ENCODE assay signal across 15 mouse cellular contexts in the genomic region with DNA sequence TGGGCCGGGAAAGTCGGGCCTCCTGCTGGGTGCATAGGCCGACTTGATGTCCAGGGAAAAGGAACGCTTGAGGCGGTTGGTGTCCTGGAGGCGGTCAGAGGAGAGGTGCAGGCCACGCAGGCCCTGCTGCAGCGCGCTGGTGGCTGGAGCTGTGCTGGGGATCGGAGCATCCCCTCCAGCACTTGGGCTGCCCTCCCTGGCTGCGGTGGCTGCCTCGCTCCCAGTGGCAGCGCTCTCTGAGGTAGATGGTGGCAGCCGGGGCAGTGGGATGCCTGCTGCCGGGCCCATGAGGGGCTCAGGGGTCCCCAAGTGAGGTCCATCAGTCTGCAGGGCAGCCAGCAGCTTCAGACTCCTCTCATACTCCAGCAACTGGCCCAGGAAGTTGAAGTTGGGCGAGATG. TPM values are rescaled to one million over a fixed set of nuclear protein-coding genes. Genes with fewer than 3 reads are reported as not detected.
DNase-seq lines count a peak whose midpoint lies in the region; ATAC-seq and TF ChIP-seq lines count a peak whose summit lies in the region.
"Had no signal": no experiment of that assay in that cellular context is flagged by ENCODE, and none has a peak within 500 bp of the region (broad histone marks: within the 10 kb centered on the region; RNA-seq: fewer than 3 reads in every experiment).

No protein-coding gene starts in this region.

- intact Hi-C loops in left cerebral cortex, postnatal 10 days (cut with DNase I) = no loop called here

- DNase-seq in heart, postnatal 4 days = no peak
- no peak for DNase-seq in stomach, postnatal 0 days (ENCODE audit: low spot score)
- no peak for DNase-seq in limb, embryonic 11.5 days (ENCODE audit: low spot score)
- no peak for DNase-seq in retina, embryonic 14.5 days (ENCODE audit: low spot score)
- DNase-seq in thymus, postnatal 4 days = no peak
- DNase-seq in left cerebral cortex, postnatal 10 days (ENCODE audit: extremely low spot score in 1 of 2, low spot score in 2 of 2) = no peak
- DNase-seq: heart, adult 18-20 months; lung, adult 2 months had no signal

- H3K9me3 ChIP-seq in heart, embryonic 12.5 days (replicated peaks) = no peaks in the 10 kb centered on the region
- H3K9me3 ChIP-seq in stomach, embryonic 14.5 days (ENCODE audit: control insufficient read depth, low read depth, low read length) = no peaks in the 10 kb centered on the region
- H3K9me3 ChIP-seq in stomach, postnatal 0 days (ENCODE audit: control insufficient read depth, low read length) = no peaks in the 10 kb centered on the region
- no peaks in the 10 kb centered on the region for H3K9me3 ChIP-seq in limb, embryonic 11.5 days (ENCODE audit: control insufficient read depth, low read length)

- H3K9ac ChIP-seq in heart, embryonic 12.5 days = no peak overlapping the region; the same call in 1 of the 2 replicates
- H3K9ac ChIP-seq in stomach, embryonic 14.5 days (replicated peaks; ENCODE audit: low read depth, low read length) = no peak overlapping the region
- no peak overlapping the region for H3K9ac ChIP-seq in stomach, postnatal 0 days (ENCODE audit: low read length)
- H3K9ac ChIP-seq in limb, embryonic 11.5 days (ENCODE audit: low read length) = peak overlapping the region; percentile 52

- H3K4me2 ChIP-seq in heart, embryonic 12.5 days = peak overlapping the region; percentile 44; the same call in 1 of the 2 replicates
- H3K4me2 ChIP-seq in stomach, embryonic 14.5 days (replicated peaks; ENCODE audit: low read depth, low read length) = no peak overlapping the region; the same call in 1 of the 2 replicates
- H3K4me2 ChIP-seq in stomach, postnatal 0 days (replicated peaks; ENCODE audit: low read depth) = no peak overlapping the region
- peak overlapping the region; percentile 61 for H3K4me2 ChIP-seq in limb, embryonic 11.5 days (ENCODE audit: low read depth, severe bottlenecking)

- H3K4me1 ChIP-seq in heart, embryonic 12.5 days (replicated peaks) = peaks cover 52% of the 10 kb centered on the region
- H3K4me1 ChIP-seq in stomach, embryonic 14.5 days (ENCODE audit: control insufficient read depth, insufficient read depth, low read length) = peaks cover 12% of the 10 kb centered on the region; the same call in 1 of the 2 replicates
- peaks cover 3% of the 10 kb centered on the region; the same call in 1 of the 2 replicates for H3K4me1 ChIP-seq in stomach, postnatal 0 days (replicated peaks; ENCODE audit: control insufficient read depth, insufficient read depth)
- 0 out of 2 replicates have a peak, but pooled peaks cover 5% of the 10 kb centered on the region for H3K4me1 ChIP-seq in limb, embryonic 11.5 days (ENCODE audit: control insufficient read depth, insufficient read depth, low read length)

- ATAC-seq in heart, embryonic 12.5 days (ENCODE audit: insufficient number of reproducible peaks, low FRiP score) = no peak
- no peak for ATAC-seq in stomach, embryonic 14.5 days (ENCODE audit: insufficient number of reproducible peaks, insufficient read depth, low FRiP score, low read depth)
- ATAC-seq in stomach, postnatal 0 days (ENCODE audit: low FRiP score, low TSS enrichment) = no peak
- ATAC-seq in limb, embryonic 11.5 days (ENCODE audit: insufficient number of reproducible peaks, low FRiP score, low TSS enrichment, low read depth) = no peak
- ATAC-seq: forebrain, embryonic 16.5 days; inflammation-experienced regulatory T-cells, adult 6 months had no signal

- WGBS in heart, embryonic 12.5 days = 47% methylated on average over 16 of the region's 16 CpGs
- 41% methylated on average over 12 of the region's 16 CpGs for WGBS in stomach, embryonic 14.5 days
- 78% methylated on average over 12 of the region's 16 CpGs for WGBS in stomach, postnatal 0 days
- 12% methylated on average over 16 of the region's 16 CpGs for WGBS in limb, embryonic 11.5 days

- H3K27ac ChIP-seq in heart, embryonic 12.5 days (ENCODE audit: poor library complexity, severe bottlenecking) = no peak overlapping the region
- no peak overlapping the region for H3K27ac ChIP-seq in stomach, embryonic 14.5 days (ENCODE audit: low read length)
- no peak overlapping the region for H3K27ac ChIP-seq in stomach, postnatal 0 days (replicated peaks)
- no peak overlapping the region for H3K27ac ChIP-seq in limb, embryonic 11.5 days (replicated peaks; ENCODE audit: low read depth, low read length)

- TF ChIP-seq EP300 in stomach, postnatal 0 days (optimal IDR thresholded peaks at IDR 0.05) = no peak

- peaks cover 52% of the 10 kb centered on the region for H3K27me3 ChIP-seq in heart, embryonic 12.5 days (replicated peaks)
- peaks cover 22% of the 10 kb centered on the region for H3K27me3 ChIP-seq in stomach, embryonic 14.5 days (ENCODE audit: control insufficient read depth, insufficient read depth, low read length)
- H3K27me3 ChIP-seq in stomach, postnatal 0 days (ENCODE audit: control insufficient read depth, insufficient read depth, low read length) = peaks cover 4% of the 10 kb centered on the region; the same call in 1 of the 2 replicates
- H3K27me3 ChIP-seq in limb, embryonic 11.5 days (ENCODE audit: control insufficient read depth, insufficient read depth, low read length) = peaks cover 55% of the 10 kb centered on the region

- peaks cover 76% of the 10 kb centered on the region for H3K36me3 ChIP-seq in heart, embryonic 12.5 days
- no peaks in the 10 kb centered on the region for H3K36me3 ChIP-seq in stomach, embryonic 14.5 days (ENCODE audit: control insufficient read depth, insufficient read depth, low read length)
- no peaks in the 10 kb centered on the region; the same call in 1 of the 2 replicates for H3K36me3 ChIP-seq in stomach, postnatal 0 days (ENCODE audit: control insufficient read depth, insufficient read depth, low read length)
- no peaks in the 10 kb centered on the region for H3K36me3 ChIP-seq in limb, embryonic 11.5 days (ENCODE audit: control insufficient read depth, insufficient read depth, low read length)

- no peak for TF ChIP-seq CTCF in stomach, postnatal 0 days (IDR thresholded peaks at IDR 0.05; ENCODE audit: low read depth)

- H3K4me3 ChIP-seq in heart, embryonic 12.5 days = 0 out of 2 replicates have a peak overlapping the region, but pooled peaks have one; percentile 14
- peak overlapping the region; percentile 21; the same call in 1 of the 2 replicates for H3K4me3 ChIP-seq in stomach, embryonic 14.5 days (ENCODE audit: low read depth, low read length)
- H3K4me3 ChIP-seq in stomach, postnatal 0 days (ENCODE audit: low read depth, low read length) = no peak overlapping the region
- H3K4me3 ChIP-seq in limb, embryonic 11.5 days (ENCODE audit: low read depth, low read length) = peak overlapping the region; percentile 35

RNA-seq across cellular contexts. Expression of a gene that starts 13.0 kb away (rescaled TPM):
- polyA plus RNA-seq in heart, embryonic 12.5 days (2016; fragmentation: Nextera tagmentation; extraction: Ambion mirVana) = 17.7 and 17.8 TPM in 2 replicates
- 10 to 100 TPM; 37.7 to 43.0 TPM for total RNA-seq in heart, postnatal 4 days (2021)
- 5.2 and 6.4 TPM in 2 replicates for polyA plus RNA-seq in stomach, embryonic 14.5 days (2014; fragmentation: Nextera tagmentation; extraction: Ambion mirVana)
- 3.6 and 5.6 TPM in 2 replicates for polyA plus RNA-seq in stomach, postnatal 0 days (2015; fragmentation: Nextera tagmentation; extraction: Ambion mirVana)
- 0.47 and 0.48 TPM in 2 replicates for polyA plus RNA-seq in limb, embryonic 11.5 days (2014; fragmentation: Nextera tagmentation; extraction: Ambion mirVana)
- total RNA-seq in left cerebral cortex, postnatal 10 days (2021) = 100 to 1,000 TPM; 157 to 164 TPM
- polyA plus RNA-seq: inflammation-experienced regulatory T-cells, adult 6 months had no signal

RNA-seq across cellular contexts. Expression of a gene that starts 21.7 kb away (rescaled TPM):
- polyA plus RNA-seq in heart, embryonic 12.5 days (2016; fragmentation: Nextera tagmentation; extraction: Ambion mirVana) = 42.7 and 43.6 TPM in 2 replicates
- 10 to 100 TPM; 33.4 to 33.6 TPM for total RNA-seq in heart, postnatal 4 days (2021)
- 66.8 and 68.2 TPM in 2 replicates for polyA plus RNA-seq in stomach, embryonic 14.5 days (2014; fragmentation: Nextera tagmentation; extraction: Ambion mirVana)
- polyA plus RNA-seq in stomach, postnatal 0 days (2015; fragmentation: Nextera tagmentation; extraction: Ambion mirVana) = 61.5 and 65.8 TPM in 2 replicates
- polyA plus RNA-seq in limb, embryonic 11.5 days (2014; fragmentation: Nextera tagmentation; extraction: Ambion mirVana) = 57.6 and 62.7 TPM in 2 replicates
- total RNA-seq in left cerebral cortex, postnatal 10 days (2021) = 10 to 100 TPM; 23.6 to 26.7 TPM

RNA-seq across cellular contexts. Expression of a gene that starts 37.9 kb away (rescaled TPM):
- polyA plus RNA-seq in heart, embryonic 12.5 days (2016; fragmentation: Nextera tagmentation; extraction: Ambion mirVana) = not detected in 2 replicates
- total RNA-seq in heart, postnatal 4 days (2021) = not detected
- polyA plus RNA-seq in stomach, embryonic 14.5 days (2014; fragmentation: Nextera tagmentation; extraction: Ambion mirVana) = not detected in 2 replicates
- not detected in 2 replicates for polyA plus RNA-seq in stomach, postnatal 0 days (2015; fragmentation: Nextera tagmentation; extraction: Ambion mirVana)
- polyA plus RNA-seq in limb, embryonic 11.5 days (2014; fragmentation: Nextera tagmentation; extraction: Ambion mirVana) = not detected in 2 replicates
- not detected for total RNA-seq in left cerebral cortex, postnatal 10 days (2021)
- total RNA-seq: heart, adult 18-20 months; layer of hippocampus, postnatal 10 days had no signal
- polyA plus RNA-seq: inflammation-experienced regulatory T-cells, adult 6 months; lung, adult 2 months; myocyte; urinary bladder, adult 2 months had no signal

RNA-seq across cellular contexts. Expression of a gene that starts 53.2 kb away (rescaled TPM):
- not detected in 2 replicates for polyA plus RNA-seq in heart, embryonic 12.5 days (2016; fragmentation: Nextera tagmentation; extraction: Ambion mirVana)
- total RNA-seq in heart, postnatal 4 days (2021) = not detected
- polyA plus RNA-seq in stomach, embryonic 14.5 days (2014; fragmentation: Nextera tagmentation; extraction: Ambion mirVana) = not detected in 2 replicates
- polyA plus RNA-seq in stomach, postnatal 0 days (2015; fragmentation: Nextera tagmentation; extraction: Ambion mirVana) = not detected in 2 replicates
- polyA plus RNA-seq in limb, embryonic 11.5 days (2014; fragmentation: Nextera tagmentation; extraction: Ambion mirVana) = not detected in 2 replicates
- total RNA-seq in left cerebral cortex, postnatal 10 days (2021) = not detected
- total RNA-seq: heart, adult 18-20 months; layer of hippocampus, postnatal 10 days had no signal
- polyA plus RNA-seq: forebrain, embryonic 16.5 days; inflammation-experienced regulatory T-cells, adult 6 months; lung, adult 2 months; myocyte; urinary bladder, adult 2 months had no signal

Comparison
In these comparisons a context has a peak if more than half of its experiments do, and no peak if none do; other contexts are left out.
1. H3K4me2 ChIP-seq: peak in heart, embryonic 12.5 days (single experiment) and limb, embryonic 11.5 days (single experiment); none in stomach, embryonic 14.5 days (single experiment) and stomach, postnatal 0 days (single experiment).